Mouse (Mus musculus) liver, adult 2 months (tissue): ENCODE measurements around the gene Ndufb10.

Source experiments
- CTCF ChIP-seq: fragments of 200-500 bp; IDR thresholded peaks from 2 replicates; pipeline ENCODE4 v1.5.1; 2011; ENCODE audit warnings: low read depth, low read length, control low read depth
- POLR2A ChIP-seq: fragments of 200-500 bp; IDR thresholded peaks from 2 replicates; pipeline ENCODE4 v1.6.1; 2011; ENCODE audit warnings: low read length, control low read depth; ENCODE audit not compliant: insufficient read depth; ENCODE audit errors: extremely low read depth

DNA sequence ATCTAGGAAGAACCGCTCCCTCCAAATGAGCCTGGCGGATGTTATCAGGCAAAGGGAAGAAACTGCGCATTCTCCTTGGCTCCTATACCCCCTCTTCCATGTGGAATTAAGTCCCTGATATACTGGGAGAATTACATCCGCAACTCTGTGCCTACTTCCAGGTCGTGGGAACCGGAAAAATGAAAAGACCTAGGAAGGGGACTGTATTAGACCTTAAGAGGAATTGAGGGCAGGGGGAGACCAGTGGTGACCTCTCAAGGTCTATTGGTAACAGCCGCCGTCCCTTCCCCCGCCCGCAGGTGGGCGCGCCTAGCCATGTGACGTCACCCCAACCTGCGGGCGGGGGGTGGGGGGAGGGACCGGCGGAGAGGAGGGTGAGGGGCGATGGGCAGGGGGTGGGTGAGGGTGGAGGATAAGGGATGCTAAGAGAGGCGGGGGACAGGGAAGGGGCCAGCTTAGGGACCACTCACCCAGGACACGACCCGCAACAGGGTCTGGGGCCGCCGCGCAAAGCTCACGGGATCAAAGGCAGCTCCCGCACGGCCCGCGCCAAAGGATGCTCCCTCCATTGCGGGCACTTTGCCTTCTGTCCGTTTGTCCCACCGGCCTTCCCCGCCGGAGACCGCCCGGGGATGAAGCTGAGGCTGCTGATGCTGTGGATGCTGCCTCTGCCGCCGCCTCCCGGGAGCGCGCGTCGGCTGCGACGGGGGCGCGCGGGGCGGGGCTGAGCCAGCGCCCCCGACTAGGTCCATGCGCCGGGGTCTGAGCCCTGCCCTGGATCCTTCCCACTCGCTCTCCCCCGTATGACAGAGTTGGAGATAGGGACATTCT is 34.8 kb downstream of the Ndufb10 start, which contains the start of gene Syngr3:
- no peak for TF ChIP-seq CTCF
- TF ChIP-seq POLR2A: no peak
